Mouse (Mus musculus): ENCODE measurements at regions not wholly inside any gene's neighbourhood (a gene's known extent, or its start where the extent isn't known, plus 50 kb on each side); places are given as distances from the start of the nearest gene placed in this dataset.

DNA sequence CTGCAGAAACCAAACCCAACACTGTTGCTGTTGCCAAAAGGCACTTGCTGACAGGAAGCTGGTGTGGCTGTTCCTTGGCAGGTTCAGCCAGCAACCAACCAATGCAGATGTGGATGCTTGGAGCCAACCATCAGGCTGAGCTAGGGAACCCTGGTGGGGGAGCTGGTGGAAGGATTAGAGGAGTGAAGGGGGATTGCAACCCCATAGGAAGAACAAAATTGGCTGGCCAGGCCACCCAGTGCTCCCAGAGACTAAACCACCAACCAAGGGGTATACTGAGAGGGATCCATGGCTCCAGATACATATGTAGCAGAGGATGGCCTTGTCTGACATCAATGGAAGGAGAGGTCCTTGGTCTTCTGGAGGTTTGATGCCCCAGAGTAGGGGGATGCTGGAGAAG, 218.5 kb downstream of the Rchy1 start:
- Histone ChIP-seq H3K36me3 (ENCODE audit: control insufficient read depth, insufficient read depth) (no peaks in the 10 kb centered on the region), H3K4me3 (ENCODE audit: insufficient read depth, poor library complexity, severe bottlenecking) (no peak overlapping the region), H3K79me3 (ENCODE audit: low read depth) (no peaks in the 10 kb centered on the region), H3K27me3 (ENCODE audit: control insufficient read depth, insufficient read depth, insufficient read length) (no peaks in the 10 kb centered on the region), H3K79me2 (ENCODE audit: control insufficient read depth, insufficient read depth) (no peaks in the 10 kb centered on the region), H3ac (ENCODE audit: control insufficient read depth, insufficient read length, low read depth) (no peak overlapping the region)
- no peak for TF ChIP-seq CTCF (IDR thresholded peaks at IDR 0.05; ENCODE audit: control insufficient read depth, insufficient read depth, insufficient read length)
- no peak for TF ChIP-seq FOSL1 (IDR thresholded peaks at IDR 0.05; ENCODE audit: insufficient read depth, low read length, poor library complexity, severe bottlenecking)
- no peak for TF ChIP-seq MAX (IDR thresholded peaks at IDR 0.05)
- TF ChIP-seq MYOG (IDR thresholded peaks at IDR 0.05; ENCODE audit: control insufficient read depth, extremely low read depth, insufficient read length): no peak
- no peak for TF ChIP-seq CEBPB (IDR thresholded peaks at IDR 0.05; ENCODE audit: low read depth)
- no peak for TF ChIP-seq USF1 (IDR thresholded peaks at IDR 0.05; ENCODE audit: low read depth)
- TF ChIP-seq MYOD1 (IDR thresholded peaks at IDR 0.05; ENCODE audit: control insufficient read depth, insufficient read length, low read depth): no peak

DNA sequence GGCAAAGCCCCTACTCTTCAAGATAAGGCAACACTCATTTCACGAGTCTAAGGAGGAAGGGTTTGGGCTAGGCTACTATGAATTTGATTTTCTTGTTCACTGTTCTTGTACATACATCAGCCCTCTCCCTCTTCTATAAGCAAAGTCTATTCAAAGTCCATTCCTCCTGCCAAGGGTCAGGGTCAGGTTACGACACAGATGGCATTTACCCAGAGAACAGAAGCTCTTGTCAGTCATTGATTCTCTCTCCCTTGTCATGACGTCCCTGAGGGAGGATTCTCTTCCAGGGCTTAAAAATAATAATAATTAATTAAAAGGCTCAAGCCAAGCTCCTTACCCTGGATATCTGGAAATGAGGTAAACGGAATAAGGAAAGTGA, 222.7 kb downstream of the Rchy1 start:
- Histone ChIP-seq H3K27me3 (ENCODE audit: control insufficient read depth, insufficient read depth, insufficient read length) (no peaks in the 10 kb centered on the region), H3K36me3 (ENCODE audit: control insufficient read depth, insufficient read depth) (no peaks in the 10 kb centered on the region), H3K4me3 (ENCODE audit: insufficient read depth, poor library complexity, severe bottlenecking) (no peak overlapping the region), H3K79me3 (ENCODE audit: low read depth) (no peaks in the 10 kb centered on the region), H3K79me2 (ENCODE audit: control insufficient read depth, insufficient read depth) (no peaks in the 10 kb centered on the region), H3ac (ENCODE audit: control insufficient read depth, insufficient read length, low read depth) (no peak overlapping the region)
- TF ChIP-seq FOSL1 (IDR thresholded peaks at IDR 0.05; ENCODE audit: insufficient read depth, low read length, poor library complexity, severe bottlenecking) (no peak), MYOG (IDR thresholded peaks at IDR 0.05; ENCODE audit: control insufficient read depth, extremely low read depth, insufficient read length) (no peak), MAX (IDR thresholded peaks at IDR 0.05) (no peak), MYOD1 (IDR thresholded peaks at IDR 0.05; ENCODE audit: control insufficient read depth, insufficient read length, low read depth) (no peak), USF1 (IDR thresholded peaks at IDR 0.05; ENCODE audit: low read depth) (no peak), CEBPB (IDR thresholded peaks at IDR 0.05; ENCODE audit: low read depth) (no peak), CTCF (IDR thresholded peaks at IDR 0.05; ENCODE audit: control insufficient read depth, insufficient read depth, insufficient read length) (no peak)

DNA sequence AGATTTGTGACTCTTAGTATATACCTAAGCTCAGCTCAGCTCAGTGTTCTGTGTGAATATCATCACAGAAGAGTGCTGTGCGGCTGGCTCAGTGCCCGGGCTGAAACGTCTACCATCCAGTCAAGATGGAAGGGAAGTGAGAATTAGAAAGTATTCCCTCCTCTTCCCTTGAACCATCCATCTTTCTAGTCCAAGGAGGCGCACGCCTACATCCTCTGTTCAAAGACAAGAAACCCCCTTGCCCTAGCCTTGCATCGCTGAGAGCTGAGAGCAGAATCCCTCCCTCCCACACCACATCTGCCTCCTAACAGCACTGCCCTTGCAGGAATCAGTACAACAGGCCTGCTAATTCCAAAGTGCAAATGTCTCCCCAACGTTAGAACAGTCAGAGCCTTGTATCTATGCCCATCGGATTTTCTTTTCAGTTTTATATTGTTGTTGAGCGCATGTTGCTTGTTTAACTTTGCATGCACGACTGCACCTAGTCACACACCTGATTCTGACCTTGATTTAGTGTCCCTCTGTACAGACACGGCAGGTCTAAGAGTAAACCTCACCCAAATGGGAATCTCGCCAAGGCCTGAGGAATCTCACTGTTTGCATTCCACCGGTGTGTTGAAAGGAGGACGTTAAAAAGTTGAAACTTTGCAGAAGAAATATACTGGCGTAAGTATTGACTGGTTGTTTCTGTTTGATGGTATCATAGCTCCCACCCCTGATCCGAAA, 222.2 kb downstream of the Parm1 start:
- Histone ChIP-seq H3K79me2 (ENCODE audit: control insufficient read depth, insufficient read depth) (no peaks in the 10 kb centered on the region), H3K27me3 (ENCODE audit: control insufficient read depth, insufficient read depth, insufficient read length) (no peaks in the 10 kb centered on the region), H3K4me3 (ENCODE audit: insufficient read depth, poor library complexity, severe bottlenecking) (no peak overlapping the region), H3ac (ENCODE audit: control insufficient read depth, insufficient read length, low read depth) (no peak overlapping the region), H3K79me3 (ENCODE audit: low read depth) (no peaks in the 10 kb centered on the region), H3K36me3 (ENCODE audit: control insufficient read depth, insufficient read depth) (no peaks in the 10 kb centered on the region)
- no peak for TF ChIP-seq MYOD1 (IDR thresholded peaks at IDR 0.05; ENCODE audit: control insufficient read depth, insufficient read length, low read depth)
- TF ChIP-seq CTCF (IDR thresholded peaks at IDR 0.05; ENCODE audit: control insufficient read depth, insufficient read depth, insufficient read length): no peak
- no peak for TF ChIP-seq MYOG (IDR thresholded peaks at IDR 0.05; ENCODE audit: control insufficient read depth, extremely low read depth, insufficient read length)
- TF ChIP-seq CEBPB (IDR thresholded peaks at IDR 0.05; ENCODE audit: low read depth): no peak
- no peak for TF ChIP-seq FOSL1 (IDR thresholded peaks at IDR 0.05; ENCODE audit: insufficient read depth, low read length, poor library complexity, severe bottlenecking)
- TF ChIP-seq MAX (IDR thresholded peaks at IDR 0.05): no peak
- no peak for TF ChIP-seq USF1 (IDR thresholded peaks at IDR 0.05; ENCODE audit: low read depth)

DNA sequence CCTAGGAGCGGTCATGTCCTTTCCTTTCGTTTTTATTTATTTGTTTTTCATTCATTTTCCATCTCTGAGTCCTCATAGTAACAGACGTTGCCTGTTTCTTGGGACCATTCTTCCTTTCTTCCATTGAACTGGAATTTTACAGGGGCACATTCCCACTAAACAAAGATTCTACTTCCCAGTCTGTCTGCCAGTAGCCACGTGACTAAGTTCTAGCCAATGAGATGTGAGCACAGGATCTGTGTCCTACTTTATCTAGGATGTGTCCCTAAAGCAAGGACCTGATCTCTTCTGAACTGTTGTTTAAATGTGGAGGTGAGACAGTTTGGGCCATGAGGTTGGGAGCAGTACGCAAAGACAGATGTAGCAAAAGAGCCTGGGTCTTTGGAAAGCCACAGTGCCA, 214.6 kb downstream of the Parm1 start:
- no peak overlapping the region for H3K4me3 ChIP-seq (ENCODE audit: insufficient read depth, poor library complexity, severe bottlenecking)
- TF ChIP-seq CTCF (IDR thresholded peaks at IDR 0.05; ENCODE audit: control insufficient read depth, insufficient read depth, insufficient read length): no peak
- peak; percentile 67 for TF ChIP-seq USF1 (IDR thresholded peaks at IDR 0.05; ENCODE audit: low read depth)
- H3ac ChIP-seq (ENCODE audit: control insufficient read depth, insufficient read length, low read depth): no peak overlapping the region
- H3K36me3 ChIP-seq (ENCODE audit: control insufficient read depth, insufficient read depth): no peaks in the 10 kb centered on the region
- no peaks in the 10 kb centered on the region for H3K79me3 ChIP-seq (ENCODE audit: low read depth)
- no peaks in the 10 kb centered on the region for H3K27me3 ChIP-seq (ENCODE audit: control insufficient read depth, insufficient read depth, insufficient read length)
- H3K79me2 ChIP-seq (ENCODE audit: control insufficient read depth, insufficient read depth): no peaks in the 10 kb centered on the region

DNA sequence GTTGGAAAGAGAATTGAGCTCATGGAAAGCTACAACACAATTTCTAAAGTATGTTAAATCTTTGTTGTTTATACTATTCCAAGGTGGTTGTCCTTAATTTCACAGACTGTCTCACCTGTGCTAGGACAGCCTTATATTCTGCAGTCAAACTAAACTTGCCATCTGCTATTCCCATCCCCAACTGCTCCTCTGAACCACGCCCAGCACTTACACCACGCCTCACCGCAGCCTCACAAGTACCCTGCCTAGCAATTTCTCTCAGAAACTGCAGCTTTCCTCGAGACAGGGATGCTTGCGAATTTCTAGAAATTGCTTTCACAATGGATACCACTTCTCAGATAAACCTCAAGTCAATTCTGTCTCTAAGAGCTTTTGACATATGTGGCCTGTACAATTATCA, 213.7 kb downstream of the Parm1 start:
- no peak for TF ChIP-seq CTCF (IDR thresholded peaks at IDR 0.05; ENCODE audit: control insufficient read depth, insufficient read depth, insufficient read length)
- TF ChIP-seq MYOG (IDR thresholded peaks at IDR 0.05; ENCODE audit: control insufficient read depth, extremely low read depth, insufficient read length): no peak
- TF ChIP-seq USF1 (IDR thresholded peaks at IDR 0.05; ENCODE audit: low read depth): no peak
- TF ChIP-seq FOSL1 (IDR thresholded peaks at IDR 0.05; ENCODE audit: insufficient read depth, low read length, poor library complexity, severe bottlenecking): no peak
- TF ChIP-seq CEBPB (IDR thresholded peaks at IDR 0.05; ENCODE audit: low read depth): no peak
- no peak for TF ChIP-seq MYOD1 (IDR thresholded peaks at IDR 0.05; ENCODE audit: control insufficient read depth, insufficient read length, low read depth)
- no peak for TF ChIP-seq MAX (IDR thresholded peaks at IDR 0.05)
- Histone ChIP-seq H3K4me3 (ENCODE audit: insufficient read depth, poor library complexity, severe bottlenecking) (no peak overlapping the region), H3K79me3 (ENCODE audit: low read depth) (no peaks in the 10 kb centered on the region), H3K36me3 (ENCODE audit: control insufficient read depth, insufficient read depth) (no peaks in the 10 kb centered on the region), H3K27me3 (ENCODE audit: control insufficient read depth, insufficient read depth, insufficient read length) (no peaks in the 10 kb centered on the region), H3K79me2 (ENCODE audit: control insufficient read depth, insufficient read depth) (no peaks in the 10 kb centered on the region), H3ac (ENCODE audit: control insufficient read depth, insufficient read length, low read depth) (no peak overlapping the region)

DNA sequence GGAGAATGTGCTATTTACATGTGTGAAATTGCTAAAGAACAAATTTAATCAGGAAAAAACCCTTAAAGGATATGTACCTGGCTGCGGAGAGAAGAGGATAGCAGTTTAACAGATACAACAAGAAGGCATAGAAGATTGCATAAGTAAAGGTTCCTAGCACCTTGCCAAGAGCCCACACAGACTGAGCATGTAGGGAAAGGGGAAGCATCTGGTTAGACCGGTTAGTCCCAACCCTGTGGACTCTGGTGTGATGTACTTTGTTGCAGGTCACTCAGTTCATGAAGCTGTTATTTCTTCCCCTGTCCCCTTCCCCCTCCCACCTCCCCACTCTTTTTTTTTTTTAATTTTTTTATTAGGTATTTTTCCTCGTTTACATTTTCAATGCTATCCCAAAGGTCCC, 212.5 kb downstream of the Parm1 start:
- H3K4me3 ChIP-seq (ENCODE audit: insufficient read depth, poor library complexity, severe bottlenecking): no peak overlapping the region
- no peaks in the 10 kb centered on the region for H3K79me2 ChIP-seq (ENCODE audit: control insufficient read depth, insufficient read depth)
- H3K79me3 ChIP-seq (ENCODE audit: low read depth): no peaks in the 10 kb centered on the region
- no peak overlapping the region for H3ac ChIP-seq (ENCODE audit: control insufficient read depth, insufficient read length, low read depth)
- no peaks in the 10 kb centered on the region for H3K27me3 ChIP-seq (ENCODE audit: control insufficient read depth, insufficient read depth, insufficient read length)
- H3K36me3 ChIP-seq (ENCODE audit: control insufficient read depth, insufficient read depth): no peaks in the 10 kb centered on the region
- TF ChIP-seq FOSL1 (IDR thresholded peaks at IDR 0.05; ENCODE audit: insufficient read depth, low read length, poor library complexity, severe bottlenecking) (no peak), USF1 (IDR thresholded peaks at IDR 0.05; ENCODE audit: low read depth) (no peak), CTCF (IDR thresholded peaks at IDR 0.05; ENCODE audit: control insufficient read depth, insufficient read depth, insufficient read length) (no peak), MYOG (IDR thresholded peaks at IDR 0.05; ENCODE audit: control insufficient read depth, extremely low read depth, insufficient read length) (no peak), MYOD1 (IDR thresholded peaks at IDR 0.05; ENCODE audit: control insufficient read depth, insufficient read length, low read depth) (no peak), MAX (IDR thresholded peaks at IDR 0.05) (no peak), CEBPB (IDR thresholded peaks at IDR 0.05; ENCODE audit: low read depth) (no peak)

All from C2C12 (cell line).